Mouse (Mus musculus) heart, adult 2 months (tissue): Measurements from ENCODE around the gene Kctd17.

ENCODE experiments used
- CTCF ChIP-seq: fragments of 200-600 bp; IDR thresholded peaks from 2 replicates; pipeline ENCODE4 v1.8.1; 2022; ENCODE audit warnings: antibody characterized with exemption, mild to moderate bottlenecking, moderate library complexity
- EP300 ChIP-seq: fragments of 200-500 bp; IDR thresholded peaks from 2 replicates; pipeline ENCODE4 v1.6.1; 2011; ENCODE audit warnings: low read depth, low read length, control low read depth; ENCODE audit not compliant: insufficient read depth

- TF ChIP-seq CTCF (no peak), EP300 (no peak)
Measured at GRCm38 (mm10) chr15:78456051-78456450, 27.7 kb downstream of the Kctd17 start.
